8 mouse cellular contexts compared by ENCODE assay signal in genomic region chr7:45713881-45714520, GRCm38 (mm10). TPM values are rescaled to one million over a fixed set of nuclear protein-coding genes. Genes with fewer than 3 reads are reported as not detected.
A peak's percentile ranks its signal among the peaks of the same experiment; 100 is the strongest.
DNase-seq lines count a peak whose midpoint lies in the region; ATAC-seq and TF ChIP-seq lines count a peak whose summit lies in the region.
"Had no signal": no experiment of that assay in that cellular context is flagged by ENCODE, and none has a peak within 500 bp of the region (broad histone marks: within the 10 kb centered on the region; RNA-seq: fewer than 3 reads in every experiment).

No protein-coding gene starts in this region.

- no peak for DNase-seq in forebrain, postnatal 0 days
- DNase-seq in embryo, embryonic 11 days = no peak

- no peak for TF ChIP-seq CTCF in forebrain, postnatal 0 days (IDR thresholded peaks at IDR 0.05; ENCODE audit: low read depth)

- WGBS in forebrain, postnatal 0 days = 81% methylated on average over 6 of the region's 6 CpGs
- 84% methylated on average over 6 of the region's 6 CpGs for WGBS in limb, embryonic 13.5 days
- 65% methylated on average over 6 of the region's 6 CpGs for WGBS in stomach, embryonic 14.5 days

- peak overlapping the region; percentile 74 for H3K9ac ChIP-seq in forebrain, postnatal 0 days
- H3K9ac ChIP-seq in limb, embryonic 13.5 days = peak overlapping the region; percentile 78
- peak overlapping the region; percentile 58 for H3K9ac ChIP-seq in stomach, embryonic 14.5 days (replicated peaks; ENCODE audit: low read depth, low read length)

- H3K4me1 ChIP-seq in megakaryocyte, embryonic 14.5 days = peaks cover 74% of the 10 kb centered on the region
- H3K4me1 ChIP-seq in forebrain, postnatal 0 days (ENCODE audit: insufficient read depth) = peaks cover 19% of the 10 kb centered on the region
- peaks cover 42% of the 10 kb centered on the region for H3K4me1 ChIP-seq in limb, embryonic 13.5 days
- H3K4me1 ChIP-seq in stomach, embryonic 14.5 days (ENCODE audit: control insufficient read depth, insufficient read depth, low read length) = peaks cover 37% of the 10 kb centered on the region

- peak overlapping the region; percentile 99 for H3K4me3 ChIP-seq in megakaryocyte, embryonic 14.5 days (replicated peaks)
- peak overlapping the region; percentile 66 for H3K4me3 ChIP-seq in forebrain, postnatal 0 days (ENCODE audit: low read depth, low read length)
- peak overlapping the region; percentile 94 for H3K4me3 ChIP-seq in limb, embryonic 13.5 days
- peak overlapping the region; percentile 69 for H3K4me3 ChIP-seq in stomach, embryonic 14.5 days (ENCODE audit: low read depth, low read length)

- ATAC-seq in megakaryocyte, adult 5-6 weeks (ENCODE audit: poor library complexity, severe bottlenecking) = no peak
- ATAC-seq in forebrain, postnatal 0 days = no peak
- ATAC-seq in limb, embryonic 13.5 days (ENCODE audit: low FRiP score, low read depth) = no peak
- no peak for ATAC-seq in stomach, embryonic 14.5 days (ENCODE audit: insufficient number of reproducible peaks, insufficient read depth, low FRiP score, low read depth)
- no peak for ATAC-seq in activated CD4-positive, CD25-positive, alpha-beta regulatory T cell, adult 4 months

- H3K36me3 ChIP-seq in megakaryocyte, embryonic 14.5 days (replicated peaks; ENCODE audit: low read length) = peaks cover 63% of the 10 kb centered on the region
- H3K36me3 ChIP-seq in forebrain, postnatal 0 days (ENCODE audit: insufficient read depth) = peaks cover 35% of the 10 kb centered on the region
- peaks cover 44% of the 10 kb centered on the region for H3K36me3 ChIP-seq in limb, embryonic 13.5 days
- peaks cover 41% of the 10 kb centered on the region for H3K36me3 ChIP-seq in stomach, embryonic 14.5 days (ENCODE audit: control insufficient read depth, insufficient read depth, low read length)

- no peak overlapping the region for H3K27ac ChIP-seq in forebrain, postnatal 0 days (ENCODE audit: low read depth, low read length)
- no peak overlapping the region for H3K27ac ChIP-seq in limb, embryonic 13.5 days
- peak overlapping the region; percentile 89 for H3K27ac ChIP-seq in stomach, embryonic 14.5 days (ENCODE audit: low read length)

- peak overlapping the region; percentile 91 for H3K4me2 ChIP-seq in forebrain, postnatal 0 days (ENCODE audit: low read depth)
- H3K4me2 ChIP-seq in limb, embryonic 13.5 days (replicated peaks) = peak overlapping the region; percentile 94
- H3K4me2 ChIP-seq in stomach, embryonic 14.5 days (replicated peaks; ENCODE audit: low read depth, low read length) = peak overlapping the region; percentile 87

- no peaks in the 10 kb centered on the region for H3K27me3 ChIP-seq in megakaryocyte, embryonic 14.5 days (replicated peaks)
- no peaks in the 10 kb centered on the region for H3K27me3 ChIP-seq in forebrain, postnatal 0 days (ENCODE audit: insufficient read depth, low read length)
- H3K27me3 ChIP-seq in limb, embryonic 13.5 days = no peaks in the 10 kb centered on the region
- H3K27me3 ChIP-seq in stomach, embryonic 14.5 days (ENCODE audit: control insufficient read depth, insufficient read depth, low read length) = no peaks in the 10 kb centered on the region

- no peaks in the 10 kb centered on the region for H3K9me3 ChIP-seq in megakaryocyte, embryonic 14.5 days
- H3K9me3 ChIP-seq in forebrain, postnatal 0 days (ENCODE audit: low read length) = no peaks in the 10 kb centered on the region
- H3K9me3 ChIP-seq in limb, embryonic 13.5 days = no peaks in the 10 kb centered on the region
- H3K9me3 ChIP-seq in stomach, embryonic 14.5 days (ENCODE audit: control insufficient read depth, low read depth, low read length) = no peaks in the 10 kb centered on the region

RNA-seq across cellular contexts. Expression of gene Rpl18, which starts 1.3 kb away (rescaled TPM):
- polyA plus RNA-seq in megakaryocyte, embryonic 14.5 days (2012; ENCODE audit: insufficient read depth, low replicate concordance) = 10,199 and 14,647 TPM in 2 replicates
- 1,249 and 1,272 TPM in 2 replicates for total RNA-seq in megakaryocyte, adult 5-6 weeks (2015)
- total RNA-seq in megakaryocyte, adult 5-6 weeks (2017) = 1,058 and 1,261 TPM in 2 replicates
- total RNA-seq in forebrain, postnatal 0 days (2014; rRNA removed) = 891 and 1,057 TPM in 2 replicates
- 517 and 655 TPM in 2 replicates for polyA plus RNA-seq in forebrain, postnatal 0 days (2015; fragmentation: Nextera tagmentation; extraction: Ambion mirVana)
- 1,016 and 1,039 TPM in 2 replicates for polyA plus RNA-seq in limb, embryonic 13.5 days (2015; fragmentation: Nextera tagmentation; extraction: Ambion mirVana)
- polyA plus RNA-seq in stomach, embryonic 14.5 days (2014; fragmentation: Nextera tagmentation; extraction: Ambion mirVana) = 1,227 and 1,272 TPM in 2 replicates
- polyA plus RNA-seq in activated CD4-positive, CD25-positive, alpha-beta regulatory T cell, adult 4 months (2017; shearing (Covaris generic)) = 1,000 to 10,000 TPM; 2,566 to 2,766 TPM

RNA-seq across cellular contexts. Expression of gene Sphk2, which starts 3.8 kb away (rescaled TPM):
- 242 and 413 TPM in 2 replicates for polyA plus RNA-seq in megakaryocyte, embryonic 14.5 days (2012; ENCODE audit: insufficient read depth, low replicate concordance)
- 14.6 and 21.2 TPM in 2 replicates for total RNA-seq in megakaryocyte, adult 5-6 weeks (2015)
- total RNA-seq in megakaryocyte, adult 5-6 weeks (2017) = 13.7 and 15.7 TPM in 2 replicates
- 19.6 and 21.5 TPM in 2 replicates for total RNA-seq in forebrain, postnatal 0 days (2014; rRNA removed)
- 16.5 and 18.7 TPM in 2 replicates for polyA plus RNA-seq in forebrain, postnatal 0 days (2015; fragmentation: Nextera tagmentation; extraction: Ambion mirVana)
- 33.4 and 36.0 TPM in 2 replicates for polyA plus RNA-seq in limb, embryonic 13.5 days (2015; fragmentation: Nextera tagmentation; extraction: Ambion mirVana)
- polyA plus RNA-seq in stomach, embryonic 14.5 days (2014; fragmentation: Nextera tagmentation; extraction: Ambion mirVana) = 24.4 TPM in 2 replicates
- polyA plus RNA-seq in activated CD4-positive, CD25-positive, alpha-beta regulatory T cell, adult 4 months (2017; shearing (Covaris generic)) = 10 to 100 TPM; 10.2 to 19.6 TPM

RNA-seq across cellular contexts. Expression of gene Fam83e, which starts 7.0 kb away (rescaled TPM):
- not detected in 2 replicates for polyA plus RNA-seq in megakaryocyte, embryonic 14.5 days (2012; ENCODE audit: insufficient read depth, low replicate concordance)
- 0.18 and 0.29 TPM in 2 replicates for total RNA-seq in megakaryocyte, adult 5-6 weeks (2015)
- 0.12 and 0.22 TPM in 2 replicates for total RNA-seq in megakaryocyte, adult 5-6 weeks (2017)
- total RNA-seq in forebrain, postnatal 0 days (2014; rRNA removed) = 0.31 and 0.33 TPM in 2 replicates
- 0.09 TPM in 1 of 2 replicates, not detected in the other for polyA plus RNA-seq in forebrain, postnatal 0 days (2015; fragmentation: Nextera tagmentation; extraction: Ambion mirVana)
- polyA plus RNA-seq in limb, embryonic 13.5 days (2015; fragmentation: Nextera tagmentation; extraction: Ambion mirVana) = 0.61 and 1.0 TPM in 2 replicates
- 3.1 and 4.1 TPM in 2 replicates for polyA plus RNA-seq in stomach, embryonic 14.5 days (2014; fragmentation: Nextera tagmentation; extraction: Ambion mirVana)
- not detected for polyA plus RNA-seq in activated CD4-positive, CD25-positive, alpha-beta regulatory T cell, adult 4 months (2017; shearing (Covaris generic))

RNA-seq across cellular contexts. Expression of gene Dbp, which starts 9.1 kb away (rescaled TPM):
- 23.4 and 41.9 TPM in 2 replicates for polyA plus RNA-seq in megakaryocyte, embryonic 14.5 days (2012; ENCODE audit: insufficient read depth, low replicate concordance)
- total RNA-seq in megakaryocyte, adult 5-6 weeks (2015) = 3.3 and 4.1 TPM in 2 replicates
- 3.9 and 5.9 TPM in 2 replicates for total RNA-seq in megakaryocyte, adult 5-6 weeks (2017)
- total RNA-seq in forebrain, postnatal 0 days (2014; rRNA removed) = 9.0 and 11.7 TPM in 2 replicates
- polyA plus RNA-seq in forebrain, postnatal 0 days (2015; fragmentation: Nextera tagmentation; extraction: Ambion mirVana) = 6.4 and 6.6 TPM in 2 replicates
- 4.5 and 6.2 TPM in 2 replicates for polyA plus RNA-seq in limb, embryonic 13.5 days (2015; fragmentation: Nextera tagmentation; extraction: Ambion mirVana)
- 6.4 and 6.7 TPM in 2 replicates for polyA plus RNA-seq in stomach, embryonic 14.5 days (2014; fragmentation: Nextera tagmentation; extraction: Ambion mirVana)
- 1 to 10 TPM; 5.2 to 8.5 TPM for polyA plus RNA-seq in activated CD4-positive, CD25-positive, alpha-beta regulatory T cell, adult 4 months (2017; shearing (Covaris generic))

RNA-seq across cellular contexts. Expression of gene Spaca4, which starts 11.6 kb away (rescaled TPM):
- not detected in 2 replicates for polyA plus RNA-seq in megakaryocyte, embryonic 14.5 days (2012; ENCODE audit: insufficient read depth, low replicate concordance)
- total RNA-seq in megakaryocyte, adult 5-6 weeks (2015) = not detected in 2 replicates
- total RNA-seq in megakaryocyte, adult 5-6 weeks (2017) = not detected in 2 replicates
- not detected in 2 replicates for total RNA-seq in forebrain, postnatal 0 days (2014; rRNA removed)
- polyA plus RNA-seq in forebrain, postnatal 0 days (2015; fragmentation: Nextera tagmentation; extraction: Ambion mirVana) = not detected in 2 replicates
- not detected in 2 replicates for polyA plus RNA-seq in limb, embryonic 13.5 days (2015; fragmentation: Nextera tagmentation; extraction: Ambion mirVana)
- 0.38 TPM in 1 of 2 replicates, not detected in the other for polyA plus RNA-seq in stomach, embryonic 14.5 days (2014; fragmentation: Nextera tagmentation; extraction: Ambion mirVana)
- not detected for polyA plus RNA-seq in activated CD4-positive, CD25-positive, alpha-beta regulatory T cell, adult 4 months (2017; shearing (Covaris generic))
- polyA plus RNA-seq: brain, embryonic 14.5 days had no signal
